Mouse (Mus musculus) erythroblast, embryonic 14.5 days (primary cell): Measurements from ENCODE around the gene Rab28.

Source experiments
- GATA1 ChIP-seq: IDR thresholded peaks from 2 replicates; pipeline ENCODE4 v1.6.1; 2012; ENCODE audit warnings: low read length, inconsistent platforms, mixed read lengths
- TAL1 ChIP-seq: IDR thresholded peaks from 3 replicates; pipeline ENCODE4 v1.6.1; 2012; ENCODE audit warnings: low read length, inconsistent platforms, mixed read lengths

- TF ChIP-seq GATA1 (no peak), TAL1 (no peak)
Measured at GRCm38 (mm10) chr5:41756396-41756795, 48.4 kb upstream of the Rab28 start.
